Mouse (Mus musculus) liver, embryonic 11.5 days (tissue): ENCODE data around the gene Eif4a1. TPM values are rescaled to one million over a fixed set of nuclear protein-coding genes. Genes with fewer than 3 reads are reported as not detected.
A peak's percentile ranks its signal among the peaks of the same experiment; 100 is the strongest.

Experiments
- ATAC-seq: fragments of 200-750 bp; cut with Nextera tagmentation; replicated peaks from 2 replicates; pipeline ENCODE4 v1.8.0; 2017; ENCODE audit warnings: moderate number of reproducible peaks, mild to moderate bottlenecking, moderate TSS enrichment, moderate library complexity; ENCODE audit not compliant: low FRiP score
- DNase-seq: peaks from one replicate; pipeline ENCODE4 v3.0.0-alpha.2; 2017; ENCODE audit warnings: low spot score
- H3K27ac ChIP-seq: fragments of 300-500 bp; sonication (generic); 2 replicates; pipeline ENCODE4 v1.5.1; 2014; ENCODE audit warnings: mild to moderate bottlenecking, low read depth, low read length, control low read depth
- H3K27me3 ChIP-seq: fragments of 300-500 bp; sonication (generic); replicated peaks from 2 replicates; pipeline ENCODE4 v1.6.1; 2014; ENCODE audit warnings: low read length, mixed read lengths; ENCODE audit not compliant: control insufficient read depth, insufficient read depth
- H3K36me3 ChIP-seq: fragments of 300-500 bp; sonication (generic); 2 replicates; pipeline ENCODE4 v1.6.1; 2014; ENCODE audit warnings: mild to moderate bottlenecking, low read length, moderate library complexity, mixed read lengths; ENCODE audit not compliant: control insufficient read depth, insufficient read depth
- H3K4me1 ChIP-seq: fragments of 300-500 bp; sonication (generic); replicated peaks from 2 replicates; pipeline ENCODE4 v1.6.1; 2014; ENCODE audit warnings: low read length, mixed read lengths; ENCODE audit not compliant: control insufficient read depth, insufficient read depth
- H3K4me2 ChIP-seq: fragments of 300-500 bp; sonication (generic); 2 replicates; pipeline ENCODE4 v1.6.1; 2014; ENCODE audit warnings: mild to moderate bottlenecking, control low read depth, moderate library complexity
- H3K4me3 ChIP-seq: fragments of 300-500 bp; sonication (generic); 2 replicates; pipeline ENCODE4 v1.5.1; 2014; ENCODE audit warnings: low read depth, low read length, control low read depth
- H3K9ac ChIP-seq: fragments of 300-500 bp; sonication (generic); 2 replicates; pipeline ENCODE4 v1.6.1; 2014; ENCODE audit warnings: low read depth, low read length, control low read depth
- H3K9me3 ChIP-seq: fragments of 300-500 bp; sonication (generic); 2 replicates; pipeline ENCODE4 v1.6.1; 2016; ENCODE audit warnings: low read length, inconsistent platforms, mixed read lengths; ENCODE audit not compliant: control insufficient read depth
- WGBS: fragments of 180-500 bp; shearing (Covaris S2); extraction: QIAGEN DNeasy Blood & Tissue Kit; methylation state at CpG from one replicate; pipeline ENCODE4 v1.1.7; 2014; 5-methylcytosine and 5-hydroxymethylcytosine counted together
- microRNA counts: library from miRNA; unstranded; fragments of <30 nt; microRNA quantifications from one replicate; lab custom pipeline; 2015
- microRNA-seq: library from miRNA; unstranded; fragments of <30 nt; microRNA quantifications from one replicate; pipeline ENCODE4, GENCODE M21; 2017; ENCODE audit warnings: borderline number of aligned reads
- polyA plus RNA-seq: library from polyadenylated mRNA; unstranded; fragments of >200 nt; fragmentation: Nextera tagmentation; extraction: Ambion mirVana; gene quantifications from 2 replicates; pipeline ENCODE4 v1.2.1, GENCODE M21; 2014

The Eif4a1 gene
- polyA plus RNA-seq, 1 experiment from 2014 or later: 755 TPM

DNA sequence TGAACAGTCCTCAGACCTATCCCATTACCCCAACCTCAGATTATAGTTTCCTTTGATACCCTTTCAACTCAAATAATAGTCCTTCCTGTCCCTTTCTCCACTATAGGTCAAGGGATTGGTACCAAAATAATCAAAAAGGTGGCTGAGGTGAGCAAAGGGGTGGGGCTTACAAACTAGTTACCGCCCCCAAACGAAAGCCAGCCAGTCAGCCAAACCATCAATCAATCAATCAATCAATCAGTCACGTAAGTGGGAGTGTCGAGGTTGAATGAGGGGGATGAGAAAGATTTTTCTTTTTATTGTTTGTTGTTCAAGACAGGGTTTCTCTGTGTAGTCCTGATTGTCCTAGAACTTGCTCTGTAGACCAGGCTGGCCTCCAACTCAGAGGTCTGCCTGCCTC lies 49.2 kb downstream of the Eif4a1 start:
- Histone ChIP-seq H3K9me3 (no peaks in the 10 kb centered on the region), H3K27me3 (no peaks in the 10 kb centered on the region), H3K36me3 (no peaks in the 10 kb centered on the region), H3K4me1 (peaks cover 22% of the 10 kb centered on the region), H3K4me3 (peak overlapping the region; percentile 63), H3K27ac (no peak overlapping the region), H3K9ac (no peak overlapping the region), H3K4me2 (peak overlapping the region; percentile 85)
- 65% methylated on average over 4 of the region's 4 CpGs for WGBS
- ATAC-seq (no peak), DNase-seq (no peak)

DNA sequence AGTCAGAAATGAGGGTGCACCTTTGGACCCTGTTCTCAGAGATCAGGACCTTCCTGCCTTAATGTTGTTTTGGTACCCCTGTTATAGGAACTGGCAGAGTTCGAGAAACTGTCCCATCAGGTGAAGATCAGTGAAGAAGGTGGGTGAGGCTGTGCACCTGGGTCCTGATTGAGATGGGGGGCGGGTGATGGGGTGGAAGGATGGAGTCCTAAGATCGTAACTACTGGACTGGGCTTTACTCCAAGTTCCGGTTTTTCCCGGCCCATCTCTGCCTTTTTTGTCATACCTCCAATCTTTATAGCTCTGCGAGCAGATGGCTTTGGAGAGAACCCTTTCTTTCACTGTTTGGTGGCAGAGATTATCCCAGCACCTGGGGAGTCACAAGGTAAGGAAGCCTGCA lies 49.8 kb downstream of the Eif4a1 start:
- Histone ChIP-seq H3K36me3 (no peaks in the 10 kb centered on the region), H3K27ac (peak overlapping the region; percentile 56), H3K27me3 (no peaks in the 10 kb centered on the region), H3K9ac (peak overlapping the region; percentile 72), H3K4me1 (peaks cover 26% of the 10 kb centered on the region), H3K4me2 (peak overlapping the region; percentile 85), H3K4me3 (peak overlapping the region; percentile 63), H3K9me3 (no peaks in the 10 kb centered on the region)
- ATAC-seq: no peak
- no peak for DNase-seq
- WGBS: 47% methylated on average over 6 of the region's 6 CpGs

DNA sequence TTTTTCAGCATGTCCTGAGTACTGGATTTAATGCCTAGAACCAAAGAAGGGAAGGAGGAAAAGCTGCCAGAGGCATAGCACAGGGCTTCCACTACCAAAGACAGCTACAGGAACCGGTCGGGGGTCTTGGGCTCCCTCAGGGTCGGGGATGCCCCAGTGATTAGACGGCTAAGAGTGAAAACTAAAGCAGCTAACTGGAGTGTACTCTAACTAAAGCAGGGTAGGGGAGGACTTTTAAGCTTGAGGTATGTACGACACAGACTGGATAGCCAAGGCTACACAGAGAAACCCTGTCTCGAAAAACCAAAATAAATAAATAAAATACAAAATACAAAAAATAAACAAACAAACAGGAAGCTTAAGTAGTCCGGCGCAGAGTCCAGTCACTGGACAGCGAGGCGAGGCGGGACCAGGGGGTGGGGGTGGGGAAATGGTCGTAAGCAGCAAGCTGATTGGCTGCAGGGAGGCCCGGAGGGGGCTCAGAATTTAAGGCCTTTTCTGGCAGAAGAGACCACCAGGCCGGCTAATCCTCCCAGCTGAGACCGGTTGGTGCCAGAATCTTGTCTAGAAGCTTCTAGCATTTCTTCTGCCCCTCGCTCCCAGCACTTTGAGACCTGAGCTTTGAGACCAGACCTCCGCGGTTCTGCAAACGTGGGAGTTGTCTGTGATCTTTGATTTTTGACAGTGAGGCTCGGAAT lies 50.5 kb downstream of the Eif4a1 start, which contains the start of gene Sat2:
Gene Sat2, plus strand, starts transcription at position 454 of the 698 bp plus-strand sequence.
- 2% methylated on average over 20 of the region's 20 CpGs for WGBS
- peak; percentile 72 for DNase-seq

DNA sequence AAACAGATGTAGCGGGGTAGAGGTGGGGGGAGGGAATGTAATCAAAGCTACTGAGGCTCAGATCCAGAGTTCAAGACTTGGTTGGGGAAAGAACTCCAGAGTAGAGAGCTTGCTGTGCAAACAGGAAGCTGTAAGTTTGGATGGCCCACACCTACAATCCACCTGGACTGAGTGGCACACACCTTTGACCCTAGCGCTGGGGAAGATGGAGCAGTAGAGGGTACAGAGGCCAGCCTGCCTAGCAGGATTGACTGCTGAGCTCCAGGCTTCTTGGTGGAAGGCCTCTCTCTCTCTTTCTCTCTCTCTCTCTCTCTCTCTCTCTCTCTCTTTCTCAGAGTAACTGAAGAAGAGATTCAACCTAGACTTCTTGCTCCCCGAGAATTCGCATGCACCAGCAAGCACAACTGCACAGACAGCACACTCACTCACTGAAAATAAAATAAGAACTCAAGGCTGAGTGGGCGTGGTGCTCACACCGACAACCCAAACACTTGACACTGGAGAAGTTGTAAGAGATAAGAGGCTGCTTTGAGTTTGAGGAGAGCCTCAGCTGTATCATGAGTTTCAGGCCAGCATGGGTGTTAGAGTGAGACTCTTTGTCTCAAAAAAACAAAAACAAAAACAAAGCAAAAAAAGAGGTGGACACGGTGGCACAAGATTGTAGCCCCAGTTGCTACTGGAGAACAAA lies 51.7 kb downstream of the Eif4a1 start:
- ATAC-seq (peak; percentile 56), DNase-seq (no peak)
- Histone ChIP-seq H3K4me1 (peaks cover 26% of the 10 kb centered on the region), H3K27me3 (no peaks in the 10 kb centered on the region), H3K27ac (peak overlapping the region; percentile 60; the same call in 1 of the 2 replicates), H3K4me3 (no peak overlapping the region), H3K9me3 (no peaks in the 10 kb centered on the region), H3K4me2 (peak overlapping the region; percentile 0; the same call in 1 of the 2 replicates), H3K36me3 (no peaks in the 10 kb centered on the region), H3K9ac (no peak overlapping the region)
- 53% methylated on average over 7 of the region's 7 CpGs for WGBS

More for the DNA sequence above, 50.5 kb downstream of the Eif4a1 start, which contains the start of gene Sat2:
- Histone ChIP-seq H3K36me3 (no peaks in the 10 kb centered on the region), H3K4me3 (peak within 1 kb of the TSS; percentile 63), H3K9ac (peak within 1 kb of the TSS; percentile 72), H3K27ac (peak within 1 kb of the TSS; percentile 60), H3K4me1 (peaks cover 26% of the 10 kb centered on the region), H3K27me3 (no peaks in the 10 kb centered on the region), H3K4me2 (peak within 1 kb of the TSS; percentile 85), H3K9me3 (no peaks in the 10 kb centered on the region)
- peak; percentile 54; the same call in 1 of the 2 replicates for ATAC-seq

DNA sequence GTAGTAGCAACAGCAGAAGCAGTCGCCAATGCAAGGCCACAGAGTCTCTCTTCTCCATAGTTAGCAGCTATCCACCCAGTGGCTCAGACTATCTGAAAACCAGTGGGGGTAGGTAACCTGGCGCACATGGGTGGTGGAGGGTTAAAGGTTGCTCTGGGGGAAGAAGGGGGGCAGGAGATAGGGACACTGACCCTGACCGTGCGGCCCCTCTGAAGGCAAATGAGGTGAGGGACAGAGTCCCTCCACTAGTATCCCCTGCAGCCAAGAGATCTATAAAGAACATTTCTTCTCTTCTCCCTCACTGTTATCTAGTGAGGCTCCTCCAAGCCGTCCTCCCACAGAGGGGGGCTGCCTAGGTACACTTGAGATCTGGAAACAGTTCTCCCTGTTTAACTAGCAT lies 54.4 kb downstream of the Eif4a1 start, which contains the start of gene Shbg:
Gene Shbg, minus strand, starts transcription at position 101 of the 400 bp plus-strand sequence.
- DNase-seq (no peak), ATAC-seq (no peak; the same call in 1 of the 2 replicates)
- Histone ChIP-seq H3K27ac (peak within 1 kb of the TSS; percentile 54), H3K36me3 (no peaks in the 10 kb centered on the region), H3K9me3 (no peaks in the 10 kb centered on the region), H3K4me1 (peaks cover 30% of the 10 kb centered on the region), H3K4me3 (peak within 1 kb of the TSS; percentile 11), H3K4me2 (peak within 1 kb of the TSS; percentile 51), H3K9ac (peak within 1 kb of the TSS; percentile 50), H3K27me3 (no peaks in the 10 kb centered on the region)
- 45% methylated on average over 5 of the region's 5 CpGs for WGBS

MicroRNA genes within 50 kb of the gene (microRNA counts, 519-probe panel; counts per million panel counts)
- microRNA mmu-miR-1934 (lab: Ali Mortazavi, UCI): not detected
- 3,073 counts per million, percentile 12 among the panel's probes with 10 or more counts for microRNA mmu-miR-467f (lab: Ali Mortazavi, UCI)

Small RNAs within 50 kb of the gene (microRNA-seq; reads per million reads assigned to microRNA genes)
- gene Mir1934 (14.8 reads per million, percentile 27 among the genes with 10 or more reads in this experiment), gene Mir467f (not detected)

Other genes starting within 250 kb of the Eif4a1 start
- gene Dnah2, start 123.3 kb downstream of the Eif4a1 start, polyA plus RNA-seq: 0.14 and 0.52 TPM in 2 replicates
- 1.8 and 2.4 TPM in 2 replicates for gene Efnb3, start 112.2 kb downstream of the Eif4a1 start, polyA plus RNA-seq
- gene Wrap53, start 92.2 kb downstream of the Eif4a1 start, polyA plus RNA-seq: 33.7 and 39.3 TPM in 2 replicates
- 196 and 198 TPM in 2 replicates for gene Trp53, start 92.1 kb downstream of the Eif4a1 start, polyA plus RNA-seq
- 76.2 and 79.5 TPM in 2 replicates for gene Atp1b2, start 66.5 kb downstream of the Eif4a1 start, polyA plus RNA-seq
- 42.9 and 43.8 TPM in 2 replicates for gene Shbg, start 54.5 kb downstream of the Eif4a1 start, polyA plus RNA-seq
- gene Sat2, start 50.4 kb downstream of the Eif4a1 start, polyA plus RNA-seq: 16.7 and 18.0 TPM in 2 replicates
- gene Fxr2, start 39.4 kb downstream of the Eif4a1 start, polyA plus RNA-seq: 22.8 and 26.2 TPM in 2 replicates
- not detected in 2 replicates for gene Sox15, start 17.1 kb downstream of the Eif4a1 start, polyA plus RNA-seq
- 20.7 and 24.0 TPM in 2 replicates for gene Mpdu1, start 9.8 kb downstream of the Eif4a1 start, polyA plus RNA-seq
- 21.0 and 22.0 TPM in 2 replicates for gene Cd68, start 6.3 kb downstream of the Eif4a1 start, polyA plus RNA-seq
- 75.4 and 79.1 TPM in 2 replicates for gene Senp3, start 9.7 kb upstream of the Eif4a1 start, polyA plus RNA-seq
- 0.37 TPM in 1 of 2 replicates, not detected in the other for gene Tnfsf13, start 13.4 kb upstream of the Eif4a1 start, polyA plus RNA-seq
- gene Tnfsf12, start 23.4 kb upstream of the Eif4a1 start, polyA plus RNA-seq: 4.5 and 6.0 TPM in 2 replicates
- 1.7 and 2.6 TPM in 2 replicates for gene Tnfsfm13, start 23.7 kb upstream of the Eif4a1 start, polyA plus RNA-seq
- gene Polr2a, start 86.2 kb upstream of the Eif4a1 start, polyA plus RNA-seq: 46.1 and 48.9 TPM in 2 replicates
- not detected in 2 replicates for gene Slc35g3, start 89.5 kb upstream of the Eif4a1 start, polyA plus RNA-seq
- 0.90 and 1.0 TPM in 2 replicates for gene Zbtb4, start 93.5 kb upstream of the Eif4a1 start, polyA plus RNA-seq
- gene Chrnb1, start 123.5 kb upstream of the Eif4a1 start, polyA plus RNA-seq: 1.3 and 1.4 TPM in 2 replicates
- 1.2 TPM in 2 replicates for gene Fgf11, start 129.4 kb upstream of the Eif4a1 start, polyA plus RNA-seq
- gene Tmem102, start 133.2 kb upstream of the Eif4a1 start, polyA plus RNA-seq: 0.96 and 1.2 TPM in 2 replicates
- gene Gm39566, start 142.9 kb upstream of the Eif4a1 start, polyA plus RNA-seq: not detected in 2 replicates
- gene Spem2, start 146.0 kb upstream of the Eif4a1 start, polyA plus RNA-seq: not detected in 2 replicates
- gene Spem1, start 149.8 kb upstream of the Eif4a1 start, polyA plus RNA-seq: not detected in 2 replicates
- 2.8 and 3.4 TPM in 2 replicates for gene Nlgn2, start 165.4 kb upstream of the Eif4a1 start, polyA plus RNA-seq
- 336 and 370 TPM in 2 replicates for gene Tmem256, start 166.1 kb upstream of the Eif4a1 start, polyA plus RNA-seq
- 63.5 and 70.1 TPM in 2 replicates for gene Plscr3, start 174.0 kb upstream of the Eif4a1 start, polyA plus RNA-seq
- 0.57 and 0.62 TPM in 2 replicates for gene Tnk1, start 186.3 kb upstream of the Eif4a1 start, polyA plus RNA-seq
- gene Tmem95, start 205.6 kb upstream of the Eif4a1 start, polyA plus RNA-seq: not detected in 2 replicates
- gene Kctd11, start 209.0 kb upstream of the Eif4a1 start, polyA plus RNA-seq: 2.3 and 3.6 TPM in 2 replicates
- 8.6 and 8.7 TPM in 2 replicates for gene Acap1, start 223.1 kb upstream of the Eif4a1 start, polyA plus RNA-seq
- 3.2 and 4.0 TPM in 2 replicates for gene 2810408A11Rik, start 228.6 kb upstream of the Eif4a1 start, polyA plus RNA-seq
- 9.5 and 10.5 TPM in 2 replicates for gene Neurl4, start 228.6 kb upstream of the Eif4a1 start, polyA plus RNA-seq
- gene Gps2, start 241.5 kb upstream of the Eif4a1 start, polyA plus RNA-seq: 121 and 130 TPM in 2 replicates
- 2,995 and 3,090 TPM in 2 replicates for gene Eif5a, start 249.5 kb upstream of the Eif4a1 start, polyA plus RNA-seq